ENCODE assay signal across 15 mouse cellular contexts in genomic region chr8:47650853-47651252, GRCm38 (mm10).
"Had no signal": no experiment of that assay in that cellular context is flagged by ENCODE, and none has a peak within 500 bp of the region (broad histone marks: within the 10 kb centered on the region; RNA-seq: fewer than 3 reads in every experiment).

No protein-coding gene starts in this region.

- H3K4me3 ChIP-seq: layer of hippocampus, adult 2 months; left cerebral cortex, adult 2 months; liver, embryonic 13.5 days; midbrain, embryonic 12.5 days; midbrain, embryonic 15.5 days; myocyte; neural tube, embryonic 13.5 days had no signal

- H3K27ac ChIP-seq: layer of hippocampus, adult 2 months; left cerebral cortex, adult 2 months; liver, embryonic 13.5 days; midbrain, embryonic 12.5 days; midbrain, embryonic 15.5 days; neural tube, embryonic 13.5 days had no signal

- DNase-seq: kidney, adult 2 months; kidney, postnatal 14 days; layer of hippocampus, postnatal 36 days; liver, embryonic 13.5 days; lung, adult 2 months; lung, postnatal 14 days; lung, postnatal 4 days; thymus, adult 18-20 months; thymus, postnatal 36 days had no signal

- H3K27me3 ChIP-seq: liver, embryonic 13.5 days; midbrain, embryonic 12.5 days; midbrain, embryonic 15.5 days; neural tube, embryonic 13.5 days had no signal

- H3K9ac ChIP-seq: liver, embryonic 13.5 days; midbrain, embryonic 12.5 days; midbrain, embryonic 15.5 days; neural tube, embryonic 13.5 days had no signal

- H3K4me2 ChIP-seq: liver, embryonic 13.5 days; midbrain, embryonic 12.5 days; midbrain, embryonic 15.5 days; neural tube, embryonic 13.5 days had no signal

- H3K4me1 ChIP-seq: liver, embryonic 13.5 days; midbrain, embryonic 12.5 days; midbrain, embryonic 15.5 days; neural tube, embryonic 13.5 days had no signal

- H3K36me3 ChIP-seq: liver, embryonic 13.5 days; midbrain, embryonic 12.5 days; midbrain, embryonic 15.5 days; neural tube, embryonic 13.5 days had no signal

- H3K9me3 ChIP-seq: liver, embryonic 13.5 days; midbrain, embryonic 12.5 days; midbrain, embryonic 15.5 days had no signal

- ATAC-seq: midbrain, embryonic 15.5 days had no signal
